Mouse (Mus musculus) R1 (cell line): ENCODE data around the gene Banf2.

Experiments
- DNase-seq: peaks from one replicate; pipeline ENCODE4 v3.0.0-alpha.2; 2018; ENCODE audit warnings: low read depth, low spot score

Gene Banf2

DNA sequence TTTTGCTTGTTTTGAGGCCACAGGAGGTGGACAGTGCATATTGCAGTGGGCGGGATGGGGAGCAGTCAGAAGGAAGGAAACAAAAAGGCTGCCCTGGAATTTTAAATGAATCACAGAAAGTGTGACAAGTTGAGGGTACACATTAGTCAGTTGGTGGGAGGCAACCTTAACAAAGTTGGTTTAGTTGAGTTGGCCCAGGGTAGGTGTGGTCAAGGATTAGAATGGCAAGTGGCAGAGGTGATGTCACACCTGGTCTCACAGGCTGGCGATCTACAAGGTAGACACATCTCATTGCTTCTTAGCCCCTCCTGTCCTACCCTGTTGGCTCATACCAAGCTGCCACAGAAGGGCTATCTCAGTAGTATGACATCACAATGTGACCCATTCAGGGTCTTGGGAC is at the start of gene Banf2:
Gene Banf2 (plus strand): TSS at position 396 of the 400 bp plus-strand sequence.
- DNase-seq: no peak

DNA sequence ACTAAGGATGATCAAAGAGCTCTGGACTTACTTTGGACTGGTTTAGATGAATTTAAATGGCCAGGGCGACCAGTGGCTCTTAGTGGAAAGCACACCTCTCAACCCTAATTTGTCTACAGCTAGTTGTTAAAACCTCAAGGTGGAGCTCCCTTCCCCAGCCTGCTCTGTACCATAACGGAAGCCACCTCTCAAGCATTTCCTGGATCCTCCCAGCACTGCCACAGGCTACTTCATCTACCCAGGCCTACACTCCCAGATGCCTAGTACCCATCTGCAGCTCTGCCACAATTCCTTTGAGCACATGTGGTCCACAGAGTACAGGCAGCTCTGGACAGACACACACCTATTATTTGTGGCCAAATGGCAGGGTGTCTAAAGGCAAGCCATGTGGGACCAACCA is 49.4 kb upstream of the Banf2 start:
- DNase-seq: no peak

DNA sequence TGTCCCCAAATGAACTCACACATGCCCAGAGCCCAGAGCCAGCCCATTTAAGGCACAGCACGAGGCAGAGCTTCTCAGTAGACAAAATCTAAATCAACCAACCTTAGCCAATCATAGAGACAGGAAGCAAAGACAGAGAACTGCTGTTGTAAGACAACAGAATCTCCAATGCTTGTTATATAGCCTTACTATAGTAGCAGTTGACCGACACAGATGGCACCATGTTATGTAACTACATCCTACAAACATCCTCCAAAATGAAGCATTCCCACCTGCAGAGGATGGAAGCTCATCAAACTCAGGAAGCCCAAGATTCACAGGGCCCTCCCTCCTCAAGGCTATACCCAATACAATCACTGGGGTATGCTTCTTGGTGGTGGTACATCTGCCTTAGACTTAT is 45.4 kb upstream of the Banf2 start:
- no peak for DNase-seq

DNA sequence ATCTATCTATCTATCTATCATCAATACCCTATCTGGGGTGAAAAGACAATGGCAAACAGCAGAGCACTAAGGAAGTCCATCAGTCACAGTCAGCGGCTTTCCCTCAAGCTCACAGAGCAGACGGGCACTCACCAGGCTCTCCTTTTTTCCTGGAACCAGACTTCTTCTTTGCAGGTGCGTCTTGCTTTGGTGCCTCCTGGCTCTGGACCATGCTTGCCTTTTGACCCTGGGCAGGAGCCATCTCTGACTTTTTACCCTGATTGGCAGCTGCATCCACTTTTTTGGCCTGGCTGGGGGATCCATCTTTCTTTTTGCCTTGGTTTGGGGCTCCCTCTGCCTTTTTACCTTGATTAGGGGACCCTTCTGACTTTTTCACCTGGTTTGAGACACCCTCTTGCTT is 44.8 kb upstream of the Banf2 start:
- no peak for DNase-seq

DNA sequence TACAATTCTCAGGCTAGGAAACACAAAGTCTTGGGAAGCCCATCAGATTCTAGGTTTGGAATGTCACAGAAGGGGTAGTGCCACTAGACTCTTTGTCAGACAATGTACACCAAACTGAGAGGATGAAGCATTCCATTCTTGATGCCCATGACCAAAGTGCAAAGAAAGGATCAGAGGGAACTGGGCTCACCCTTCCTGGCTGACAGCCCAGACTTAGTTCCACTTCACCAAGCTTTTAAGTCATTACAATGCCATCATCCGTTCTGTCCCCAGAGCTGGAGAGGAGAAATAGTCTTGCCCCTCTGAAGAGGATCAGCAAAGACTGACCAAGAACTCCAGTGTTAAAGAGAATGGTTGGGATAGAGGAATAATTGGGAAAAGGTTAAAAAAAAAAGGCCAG is 41.9 kb upstream of the Banf2 start:
- no peak for DNase-seq

DNA sequence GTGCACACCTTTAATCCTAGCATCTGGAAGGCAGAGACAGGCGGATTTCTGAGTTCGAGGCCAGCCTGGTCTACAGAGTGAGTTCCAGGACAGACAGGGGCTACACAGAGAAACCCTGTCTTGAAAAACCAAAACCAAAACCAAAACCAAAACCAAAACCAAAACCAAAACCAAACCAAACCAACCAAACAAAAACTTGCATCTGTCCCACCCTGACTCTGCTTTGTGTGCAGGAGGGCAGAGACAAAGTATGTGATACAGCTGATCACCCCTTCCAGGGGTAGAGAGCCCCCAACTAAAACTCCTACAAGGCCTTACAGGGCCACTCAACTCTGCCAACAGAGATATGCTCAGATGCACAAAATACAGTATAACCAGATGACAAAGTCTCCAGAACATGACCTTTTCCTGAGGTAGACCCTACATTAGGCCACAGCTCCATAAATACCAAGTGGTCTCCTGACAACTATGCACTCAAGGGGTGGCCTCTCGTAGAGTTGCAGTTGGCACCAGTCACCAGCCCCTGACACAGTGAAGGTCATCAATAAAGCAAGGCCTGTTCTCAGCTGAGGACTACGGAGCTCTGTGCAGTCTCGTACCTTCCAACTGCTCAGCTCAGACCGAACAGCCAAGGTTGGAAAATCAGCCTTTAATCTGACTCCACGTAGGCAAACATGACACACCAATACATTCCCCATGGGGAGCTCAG is 40.7 kb upstream of the Banf2 start:
- no peak for DNase-seq

DNA sequence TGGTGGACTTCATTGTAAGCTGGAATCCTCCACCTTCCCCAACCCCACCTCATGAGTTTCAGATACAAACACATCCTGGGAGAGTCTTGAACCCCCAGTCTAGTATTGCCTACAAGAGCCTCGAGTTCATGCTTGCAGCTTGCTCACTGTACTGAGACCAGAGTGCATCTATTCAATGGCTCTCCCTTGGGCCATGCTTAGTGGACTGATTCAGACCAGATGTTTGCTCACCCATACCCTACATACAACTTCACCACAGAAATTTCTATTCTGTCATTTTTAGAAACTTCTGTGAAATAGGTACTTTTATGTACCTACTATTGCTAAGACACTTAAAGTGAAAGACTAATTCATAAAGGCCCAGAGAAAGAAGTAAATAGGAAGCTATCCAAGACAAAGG is 39.9 kb upstream of the Banf2 start:
- DNase-seq: no peak

DNA sequence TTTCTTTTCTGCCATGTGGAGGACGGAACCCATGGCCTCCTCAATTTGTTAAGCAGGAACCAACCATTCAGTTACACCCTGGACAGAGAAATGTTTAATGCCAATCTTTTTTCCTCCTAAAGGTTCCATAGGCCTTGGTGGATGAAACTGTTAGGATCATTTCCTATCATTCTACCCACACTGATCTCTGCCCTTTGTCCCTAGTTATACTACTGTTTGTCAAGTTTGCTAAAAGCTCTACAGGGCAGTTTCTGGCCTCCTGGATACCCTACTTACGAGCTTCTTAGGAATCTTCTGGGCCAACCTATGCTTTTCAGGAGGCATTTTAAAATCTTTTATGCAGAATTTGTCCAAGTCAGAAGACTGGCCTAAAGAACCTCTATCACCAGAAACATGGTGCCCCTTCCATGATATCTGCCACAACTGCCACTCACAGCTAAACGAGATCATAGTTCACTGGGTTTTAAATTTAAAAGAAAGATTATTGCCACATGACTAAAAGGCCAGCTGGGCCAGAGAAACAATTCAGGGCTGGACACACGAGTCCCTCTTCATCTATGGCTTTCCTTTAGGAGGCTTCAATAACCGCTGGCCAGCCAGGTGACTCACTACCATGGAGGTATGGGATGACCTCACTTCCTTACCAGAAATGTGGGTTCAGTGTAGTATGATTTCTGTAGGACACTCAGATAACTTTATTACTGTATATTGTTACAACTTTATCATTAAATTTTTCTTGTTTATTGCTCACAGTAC is 30.5 kb upstream of the Banf2 start:
- DNase-seq: no peak

DNA sequence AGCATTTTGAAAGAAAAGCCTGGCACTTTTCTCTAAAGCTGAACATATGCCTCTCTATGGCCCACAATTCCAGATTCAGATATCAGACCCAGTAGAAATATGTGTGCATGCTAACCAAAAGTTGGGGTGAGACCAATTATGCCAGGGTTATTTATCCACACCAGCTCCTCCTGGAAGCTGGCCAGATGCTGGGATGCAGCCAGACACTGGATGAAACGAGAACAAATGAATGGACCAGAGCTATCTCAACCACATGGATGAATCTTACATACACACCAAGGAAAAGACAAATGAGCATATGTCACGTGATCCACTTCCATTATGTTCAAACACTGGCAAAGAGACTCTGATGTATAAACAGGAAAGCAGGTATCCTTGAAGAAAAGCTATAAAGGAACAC is 29.3 kb upstream of the Banf2 start:
- DNase-seq: no peak

DNA sequence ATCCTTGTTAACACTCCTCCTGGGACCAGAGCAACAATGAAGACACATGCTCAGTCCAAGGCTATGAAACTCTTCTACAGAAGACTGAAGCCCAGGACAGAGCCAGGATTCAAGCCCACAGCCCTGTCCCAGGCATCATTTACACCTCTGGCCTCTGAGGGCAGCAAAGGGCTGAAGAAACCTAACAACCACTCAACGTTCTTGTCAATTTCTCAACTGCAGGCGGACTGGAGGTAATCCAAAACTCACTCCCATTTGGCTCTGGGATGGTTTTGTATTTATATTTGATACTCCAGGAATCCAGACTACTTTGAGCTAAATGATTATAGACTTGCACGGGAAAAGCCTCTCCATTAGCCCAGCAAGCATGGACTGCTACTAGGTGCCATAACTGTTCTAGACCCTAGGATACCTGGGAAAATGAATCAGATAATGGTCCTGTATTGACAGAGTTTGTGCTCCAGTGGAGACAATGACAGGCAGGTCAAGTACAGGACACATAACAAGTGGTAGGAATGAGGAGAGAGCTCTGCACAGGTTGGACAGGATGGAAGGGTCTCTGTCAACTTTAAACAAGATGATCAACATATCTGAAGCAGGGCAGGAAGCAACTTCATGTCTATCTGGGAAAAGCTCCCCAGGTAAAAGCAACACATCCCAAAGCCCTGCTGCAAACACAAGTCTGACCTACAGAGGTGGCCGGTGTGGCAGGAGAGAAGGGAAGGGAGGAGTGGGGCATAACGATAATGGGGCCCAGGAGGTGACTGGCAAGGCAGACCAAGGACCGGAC is 27.5 kb upstream of the Banf2 start:
- no peak for DNase-seq

DNA sequence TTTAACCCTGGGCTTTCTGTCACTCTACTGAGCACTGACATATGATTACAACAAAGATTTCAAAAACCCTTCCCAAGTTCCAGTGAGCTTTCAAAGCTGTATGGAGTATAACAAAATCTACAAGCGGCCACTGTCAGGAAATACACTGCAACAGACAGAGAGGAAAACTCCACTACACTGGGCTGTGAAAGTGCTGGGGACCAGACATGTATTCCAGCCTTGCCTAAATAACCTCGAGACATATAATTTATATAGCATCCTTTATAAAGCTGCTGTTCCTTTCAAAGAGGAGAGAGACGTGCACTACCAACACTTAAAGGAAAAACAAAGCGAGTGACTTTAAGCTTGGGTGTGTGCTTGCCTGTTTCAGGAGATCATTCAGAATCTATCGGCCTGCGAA is 26.2 kb upstream of the Banf2 start:
- DNase-seq: no peak

DNA sequence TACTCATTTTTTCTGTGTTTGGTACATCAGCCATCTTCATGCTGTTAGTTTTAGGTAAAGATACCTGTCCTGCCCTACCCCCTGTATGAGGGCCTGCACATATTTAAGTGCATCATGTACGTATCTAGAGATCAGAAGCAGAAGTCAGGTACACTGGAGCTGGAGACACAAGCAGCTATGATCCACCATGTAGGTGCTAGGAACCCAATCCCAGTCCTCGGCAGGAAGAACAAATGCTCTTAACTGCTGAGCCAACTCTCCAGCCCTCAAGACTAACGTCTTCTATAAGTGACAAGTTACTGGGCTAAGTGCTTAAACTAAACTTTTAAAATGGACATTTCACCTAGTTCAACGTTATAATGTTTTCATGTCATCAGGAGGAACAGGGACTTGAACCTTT is 25.6 kb upstream of the Banf2 start:
- DNase-seq: no peak

DNA sequence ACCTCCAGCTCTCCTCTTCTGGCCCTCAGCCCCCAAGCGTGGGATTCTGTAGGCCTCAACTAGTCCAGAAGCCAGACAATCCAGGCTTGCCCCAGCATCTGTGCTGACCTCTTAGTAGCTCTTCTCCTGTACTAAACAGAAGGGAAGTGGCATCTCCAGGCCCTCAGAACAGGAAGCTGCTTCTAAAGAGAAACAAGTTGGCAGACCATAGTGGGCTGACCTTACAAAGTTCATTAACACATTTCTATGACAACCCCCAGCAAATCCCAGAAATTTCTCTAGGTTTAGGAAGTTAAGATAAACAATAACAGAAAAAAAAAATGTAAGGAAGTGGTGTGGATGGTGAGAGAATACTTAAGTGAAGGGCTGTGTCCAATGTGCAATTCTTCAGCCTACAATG is 23.8 kb upstream of the Banf2 start:
- DNase-seq: no peak

DNA sequence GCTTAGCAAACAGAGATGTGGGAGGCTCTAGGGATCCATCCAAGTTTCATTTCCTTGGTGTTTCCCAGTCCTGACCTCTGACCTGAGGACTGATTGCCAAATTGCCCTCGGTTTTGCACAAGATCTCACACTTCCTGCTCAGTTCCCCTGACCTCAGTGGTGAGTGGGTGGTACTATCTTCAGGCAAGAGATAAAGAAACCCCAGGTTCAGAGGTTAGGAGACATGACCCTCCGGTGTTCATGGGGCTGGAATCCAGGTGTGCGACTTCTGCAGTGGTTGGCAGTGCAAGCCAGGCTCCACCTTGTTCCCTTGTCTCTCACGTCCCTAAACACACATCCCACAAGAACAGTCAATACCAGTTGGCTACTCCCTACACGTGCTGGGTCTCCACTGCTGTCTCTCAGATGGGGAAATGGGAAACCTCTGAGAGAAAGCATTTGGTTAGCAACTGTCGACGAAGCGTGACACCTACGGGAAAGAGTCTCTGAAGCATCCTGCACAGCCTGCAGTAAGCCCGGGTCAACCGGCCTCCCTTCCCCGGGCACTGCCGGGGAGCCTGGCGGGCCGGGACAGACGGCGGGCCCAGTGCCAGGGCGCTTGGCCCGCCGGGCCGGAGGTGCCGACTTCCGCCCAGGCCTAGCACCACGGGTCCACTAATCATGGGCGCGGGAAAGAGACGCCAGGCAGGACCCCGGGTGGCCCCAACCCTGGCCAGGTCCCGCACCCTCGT is 23.1 kb upstream of the Banf2 start:
- peak; percentile 42 for DNase-seq

DNA sequence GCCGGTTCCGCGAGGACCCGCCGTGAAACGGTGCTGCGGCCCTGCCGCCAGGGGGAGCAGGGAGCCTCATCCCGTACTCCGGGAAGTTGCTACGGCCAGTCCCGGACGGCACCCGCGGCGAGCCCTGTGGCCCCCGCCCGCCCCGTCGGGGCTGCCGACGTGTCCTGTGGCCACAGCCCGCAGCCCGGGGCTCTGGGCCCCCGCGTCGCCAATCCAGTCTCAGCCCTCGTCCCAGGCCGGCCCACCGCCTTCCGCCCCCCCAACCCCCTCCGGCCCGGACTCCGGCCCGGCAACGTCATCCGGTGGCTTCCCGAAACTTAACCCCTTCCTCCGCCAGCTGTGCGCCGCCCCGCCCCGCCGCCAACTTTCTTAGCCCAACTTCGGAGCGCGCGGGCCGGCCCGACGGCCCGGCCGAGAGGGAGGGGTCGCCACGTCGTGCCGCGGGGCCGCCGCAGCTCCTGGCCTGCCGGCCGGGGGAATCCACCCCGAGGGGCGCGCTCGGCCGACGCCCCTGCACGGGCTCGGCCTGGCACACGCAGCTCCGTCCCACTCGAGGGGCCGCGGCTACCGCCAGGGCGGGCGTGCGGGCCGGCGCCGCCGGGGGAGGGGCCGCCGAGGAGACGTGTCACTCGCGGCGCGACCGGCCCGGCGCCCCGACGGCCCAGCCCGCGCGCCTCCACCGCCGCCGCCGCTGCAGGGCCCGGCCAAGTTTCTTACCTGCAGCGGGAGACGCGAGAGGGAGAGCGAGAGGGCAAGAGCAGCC is 22.4 kb upstream of the Banf2 start:
- peak; percentile 62 for DNase-seq

DNA sequence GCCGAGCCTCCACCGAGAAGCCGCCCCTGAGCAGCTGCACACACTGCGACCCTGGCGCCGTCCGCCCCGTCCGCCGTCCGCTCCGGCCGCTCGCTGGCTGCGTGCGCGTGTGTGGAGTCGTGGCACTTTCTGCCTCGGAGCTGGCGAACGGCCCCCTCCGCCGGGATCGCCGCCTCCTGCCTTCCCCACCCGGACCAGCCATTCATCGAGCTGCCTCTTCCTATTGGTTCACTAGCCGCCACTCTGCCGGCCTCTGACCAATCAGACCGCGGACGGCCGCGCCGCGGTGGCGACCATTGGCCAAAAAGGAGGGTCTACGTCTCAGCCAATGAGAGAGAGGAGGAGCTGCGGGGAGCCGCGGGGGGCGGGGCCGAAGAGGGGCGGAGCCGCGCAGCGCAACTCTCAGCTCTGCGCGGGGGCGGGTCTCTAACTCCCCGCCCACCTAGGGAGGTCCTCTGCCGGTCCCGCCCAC is 21.7 kb upstream of the Banf2 start, which contains the start of gene Rrbp1:
Gene Rrbp1 (minus strand): TSS at position 184 of the 472 bp plus-strand sequence.
- DNase-seq: peak; percentile 98

DNA sequence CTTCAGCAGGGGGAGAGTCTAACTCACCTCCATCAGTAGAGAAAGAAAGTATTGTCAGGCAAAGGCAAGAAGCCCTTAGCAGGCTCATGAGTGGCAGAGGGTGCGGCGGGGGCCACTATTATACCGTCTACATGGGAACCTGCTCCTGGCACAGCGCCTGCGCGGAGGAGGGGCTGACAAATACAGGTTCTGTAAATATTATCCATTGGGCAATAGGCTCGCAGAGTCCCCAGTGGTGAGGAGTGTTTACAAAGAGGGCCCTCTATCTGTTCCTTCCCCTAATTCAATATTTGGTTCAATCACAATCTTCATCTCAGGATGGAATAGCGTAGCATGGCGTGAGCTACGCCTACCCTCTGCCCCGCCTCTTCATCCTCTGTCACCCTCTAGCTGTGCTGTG is 18.8 kb upstream of the Banf2 start:
- DNase-seq: no peak

DNA sequence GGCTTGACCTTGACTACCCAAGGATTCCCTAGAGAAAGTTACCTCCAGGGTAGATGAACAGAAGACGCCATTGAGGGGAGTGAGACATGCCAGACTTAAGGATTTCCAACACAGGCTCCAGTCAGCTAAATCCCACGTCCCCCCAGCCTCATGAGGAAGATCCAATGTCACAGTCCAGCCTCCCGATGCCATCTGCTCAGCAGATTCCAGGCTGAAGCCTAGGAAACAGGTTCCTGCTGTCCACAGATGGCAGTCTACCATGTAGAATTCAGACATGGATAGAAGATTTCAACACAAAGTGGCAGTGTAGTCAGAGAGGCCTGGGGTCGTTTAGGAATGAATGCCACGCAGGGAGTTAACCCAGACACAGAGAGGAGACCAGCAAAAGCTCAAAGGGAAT is 18.4 kb upstream of the Banf2 start:
- DNase-seq: no peak

DNA sequence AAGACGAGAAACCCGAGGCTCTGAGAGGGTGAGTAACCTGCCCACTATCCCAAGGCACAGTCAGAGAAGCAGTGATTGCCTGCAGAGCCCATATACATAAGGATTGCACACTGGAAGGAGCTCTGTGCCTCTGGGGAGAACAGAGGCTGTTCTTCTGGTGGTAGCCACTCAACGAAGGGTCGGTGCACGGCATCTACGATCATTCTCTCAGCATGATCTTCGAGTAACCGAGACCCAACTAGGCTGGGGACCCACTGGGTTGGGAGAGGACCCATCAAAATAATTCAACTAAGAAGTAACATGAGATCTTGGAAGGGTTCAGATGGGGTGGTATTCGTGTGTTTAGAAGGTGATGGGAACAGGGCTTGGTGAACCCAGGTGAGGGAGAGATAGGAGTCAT is 17.0 kb upstream of the Banf2 start:
- DNase-seq: no peak

DNA sequence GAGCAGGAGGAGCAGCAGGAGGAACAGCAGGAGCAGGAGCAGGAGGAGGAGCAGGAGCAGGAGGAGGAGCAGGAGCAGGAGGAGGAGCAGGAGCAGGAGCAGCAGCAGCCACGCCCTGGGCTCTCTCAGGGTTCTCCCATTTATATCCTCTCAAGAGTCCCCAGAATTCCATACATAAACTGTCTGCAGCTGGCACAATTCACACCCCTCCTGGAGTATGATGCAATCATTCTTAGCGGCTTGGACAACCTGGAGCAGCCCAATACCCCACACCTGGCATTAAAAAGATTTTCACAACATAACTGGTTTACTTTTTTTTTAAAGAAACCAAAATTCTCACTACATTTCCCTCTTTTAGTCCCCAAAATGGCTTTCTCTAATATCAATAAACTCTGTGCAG is 12.9 kb upstream of the Banf2 start:
- no peak for DNase-seq

DNA sequence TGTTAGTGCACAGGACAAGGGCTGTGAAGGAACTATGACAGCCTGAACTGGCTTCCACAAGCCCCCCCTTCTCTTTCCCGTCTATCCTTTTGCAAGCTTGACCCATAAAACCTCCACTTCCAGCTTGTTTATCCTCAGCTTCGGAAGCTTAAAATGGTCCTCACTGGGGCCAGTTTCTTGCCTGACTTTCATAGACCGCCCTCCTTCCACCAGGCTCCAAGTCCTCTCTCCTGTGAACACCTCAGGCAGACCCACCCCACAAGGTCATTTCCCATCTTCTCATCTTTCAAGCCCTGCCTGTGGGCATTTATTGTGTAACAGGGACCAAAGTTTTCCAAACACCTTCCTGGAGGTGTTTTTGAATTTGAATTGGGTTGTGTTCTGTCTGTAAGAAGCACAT is 10.4 kb upstream of the Banf2 start:
- no peak for DNase-seq
